Mouse (Mus musculus): ENCODE measurements around the gene Ppp2r2d.

Gene Ppp2r2d

GRCm38 (mm10) chr7:138928456-138928855 lies 82.6 kb downstream of the Ppp2r2d start:
- DNase-seq = no peak

All from kidney, adult 9 months (tissue).